8 mouse cellular contexts compared by ENCODE assay signal in genomic region chr7:31139765-31140164, GRCm38 (mm10). TPM values are rescaled to one million over a fixed set of nuclear protein-coding genes. Genes with fewer than 3 reads are reported as not detected.
DNase-seq lines count a peak whose midpoint lies in the region; ATAC-seq and TF ChIP-seq lines count a peak whose summit lies in the region.

No protein-coding gene starts in this region.

- no peak overlapping the region for H3K4me3 ChIP-seq in gastrocnemius, adult 2 months
- H3K4me3 ChIP-seq in intestine, embryonic 16.5 days (ENCODE audit: low read length), result no peak overlapping the region
- H3K4me3 ChIP-seq in lung, embryonic 14.5 days (ENCODE audit: low read depth, low read length), result no peak overlapping the region

- peak; percentile 54 to 71 for DNase-seq in spleen, adult 18-20 months
- no peak for DNase-seq in spleen, adult 12 weeks (ENCODE audit: low spot score)
- peak; percentile 80 for DNase-seq in brain, adult 2 months (ENCODE audit: low read depth, low spot score)
- DNase-seq in gastrocnemius, adult 2 months, result peak; percentile 78
- DNase-seq in lung, embryonic 14.5 days, result peak; percentile 69

- TF ChIP-seq CTCF in gastrocnemius, adult 2 months (IDR thresholded peaks at IDR 0.05), result peak; percentile 91
- peak; percentile 83 for TF ChIP-seq CTCF in lung, embryonic 14.5 days (IDR thresholded peaks at IDR 0.05; ENCODE audit: low read depth)

- peaks cover 36% of the 10 kb centered on the region for H3K36me3 ChIP-seq in intestine, embryonic 16.5 days (ENCODE audit: control insufficient read depth, insufficient read depth, low read length)
- peaks cover 94% of the 10 kb centered on the region for H3K36me3 ChIP-seq in lung, embryonic 14.5 days (ENCODE audit: insufficient read depth)

- H3K27ac ChIP-seq in gastrocnemius, adult 2 months, result no peak overlapping the region
- H3K27ac ChIP-seq in intestine, embryonic 16.5 days (ENCODE audit: low read length), result no peak overlapping the region
- H3K27ac ChIP-seq in lung, embryonic 14.5 days (ENCODE audit: low read depth), result no peak overlapping the region

- intact Hi-C loops in gastrocnemius, adult 2 months (cut with DNase I), result loop anchor here (2.0 kb wide), 1 partner anchor 33 kb away; no protein-coding TSS in a partner anchor

- H3K27me3 ChIP-seq in intestine, embryonic 16.5 days (replicated peaks; ENCODE audit: control insufficient read depth, insufficient read depth, low read length), result no peaks in the 10 kb centered on the region
- no peaks in the 10 kb centered on the region for H3K27me3 ChIP-seq in lung, embryonic 14.5 days (ENCODE audit: insufficient read depth, low read length)

- H3K9me3 ChIP-seq in intestine, embryonic 16.5 days (ENCODE audit: control insufficient read depth, low read length), result no peaks in the 10 kb centered on the region
- H3K9me3 ChIP-seq in lung, embryonic 14.5 days (ENCODE audit: low read depth, low read length), result no peaks in the 10 kb centered on the region

- ATAC-seq in intestine, embryonic 16.5 days, result peak; percentile 67
- ATAC-seq in lung, embryonic 14.5 days (ENCODE audit: insufficient read depth), result peak; percentile 57; the same call in 1 of the 2 replicates
- ATAC-seq in neutrophil, adult 5-6 weeks (ENCODE audit: extremely low read depth, insufficient number of reproducible peaks, low FRiP score, poor library complexity, severe bottlenecking), result peak; percentile 78
- ATAC-seq in erythroblast, adult 5-6 weeks (replicated peaks; ENCODE audit: low FRiP score, poor library complexity, severe bottlenecking), result no peak

- H3K4me1 ChIP-seq in intestine, embryonic 16.5 days (ENCODE audit: control insufficient read depth, insufficient read depth, low read length), result no peaks in the 10 kb centered on the region
- H3K4me1 ChIP-seq in lung, embryonic 14.5 days (ENCODE audit: insufficient read depth), result no peaks in the 10 kb centered on the region

- no peak overlapping the region for H3K9ac ChIP-seq in intestine, embryonic 16.5 days (ENCODE audit: low read depth, low read length)
- no peak overlapping the region for H3K9ac ChIP-seq in lung, embryonic 14.5 days

- 65% methylated on average over 5 of the region's 5 CpGs for WGBS in intestine, embryonic 16.5 days
- WGBS in lung, embryonic 14.5 days, result 60% methylated on average over 5 of the region's 5 CpGs

- no peak overlapping the region for H3K4me2 ChIP-seq in intestine, embryonic 16.5 days (ENCODE audit: low read depth, low read length)
- no peak overlapping the region for H3K4me2 ChIP-seq in lung, embryonic 14.5 days

RNA-seq across cellular contexts. Expression of gene Scn1b, which starts 13.0 kb away (rescaled TPM):
- total RNA-seq in gastrocnemius, adult 2 months (2021), result 100 to 1,000 TPM; 748 to 815 TPM
- polyA plus RNA-seq in intestine, embryonic 16.5 days (2015; fragmentation: Nextera tagmentation; extraction: Ambion mirVana), result 0.16 and 1.0 TPM in 2 replicates
- 0.93 and 1.3 TPM in 2 replicates for polyA plus RNA-seq in lung, embryonic 14.5 days (2014; fragmentation: Nextera tagmentation; extraction: Ambion mirVana)
- 2.0 TPM in 1 of 2 replicates, not detected in the other for total RNA-seq in neutrophil, adult 5-6 weeks (2017)
- total RNA-seq in erythroblast, adult 5-6 weeks (2015; ENCODE audit: low replicate concordance), result 1.2 TPM in 1 of 2 replicates, not detected in the other
- total RNA-seq in erythroblast, adult 5-6 weeks (2017; ENCODE audit: low replicate concordance), result 1.2 TPM in 1 of 2 replicates, not detected in the other

RNA-seq across cellular contexts. Expression of gene Gramd1a, which starts 15.9 kb away (rescaled TPM):
- total RNA-seq in gastrocnemius, adult 2 months (2021), result 10 to 100 TPM; 47.2 to 61.7 TPM
- polyA plus RNA-seq in intestine, embryonic 16.5 days (2015; fragmentation: Nextera tagmentation; extraction: Ambion mirVana), result 38.5 and 39.7 TPM in 2 replicates
- 56.7 and 67.2 TPM in 2 replicates for polyA plus RNA-seq in lung, embryonic 14.5 days (2014; fragmentation: Nextera tagmentation; extraction: Ambion mirVana)
- 187 and 202 TPM in 2 replicates for total RNA-seq in neutrophil, adult 5-6 weeks (2017)
- 20.9 and 27.9 TPM in 2 replicates for total RNA-seq in erythroblast, adult 5-6 weeks (2015; ENCODE audit: low replicate concordance)
- 4.9 and 6.2 TPM in 2 replicates for total RNA-seq in erythroblast, adult 5-6 weeks (2017; ENCODE audit: low replicate concordance)

RNA-seq across cellular contexts. Expression of gene Hpn, which starts 24.7 kb away (rescaled TPM):
- 10 to 100 TPM; 14.0 to 15.9 TPM for total RNA-seq in gastrocnemius, adult 2 months (2021)
- 66.4 and 73.6 TPM in 2 replicates for polyA plus RNA-seq in intestine, embryonic 16.5 days (2015; fragmentation: Nextera tagmentation; extraction: Ambion mirVana)
- 9.9 and 10.8 TPM in 2 replicates for polyA plus RNA-seq in lung, embryonic 14.5 days (2014; fragmentation: Nextera tagmentation; extraction: Ambion mirVana)
- 1.2 TPM in 1 of 2 replicates, not detected in the other for total RNA-seq in neutrophil, adult 5-6 weeks (2017)
- 4.0 and 10.0 TPM in 2 replicates for total RNA-seq in erythroblast, adult 5-6 weeks (2015; ENCODE audit: low replicate concordance)
- 0.77 and 6.7 TPM in 2 replicates for total RNA-seq in erythroblast, adult 5-6 weeks (2017; ENCODE audit: low replicate concordance)

Comparison
In these comparisons a context has a peak if more than half of its experiments do, and no peak if none do; other contexts are left out.
1. RNA of gene Scn1b, which starts 13.0 kb away (total RNA-seq): 748 to 815 TPM in gastrocnemius, adult 2 months; 1.2 TPM in erythroblast, adult 5-6 weeks and 2.0 TPM in neutrophil, adult 5-6 weeks; every median in the first group is over 100 times any median in the second.